Mouse (Mus musculus): ENCODE results near the gene Yjefn3. TPM values are rescaled to one million over a fixed set of nuclear protein-coding genes. Genes with fewer than 3 reads are reported as not detected.

Gene Yjefn3
- total RNA-seq, 4 experiments from 2014 or later: 0.38 to 1.3 TPM; not detected in 2

- no peak for DNase-seq
Measured at GRCm38 (mm10) chr8:69877992-69878391, 24.5 kb downstream of the Yjefn3 start.

- no peak for DNase-seq
Measured at GRCm38 (mm10) chr8:69877396-69877795, 25.1 kb downstream of the Yjefn3 start.

- no peak for DNase-seq
Measured at GRCm38 (mm10) chr8:69876967-69877366, 25.5 kb downstream of the Yjefn3 start.

GRCm38 (mm10) chr8:69876097-69876496 is 26.4 kb downstream of the Yjefn3 start:
- DNase-seq: no peak

GRCm38 (mm10) chr8:69874654-69875053 is 27.9 kb downstream of the Yjefn3 start:
- no peak for DNase-seq

GRCm38 (mm10) chr8:69874155-69874554 is 28.4 kb downstream of the Yjefn3 start:
- no peak for DNase-seq

GRCm38 (mm10) chr8:69870907-69871306 is 31.6 kb downstream of the Yjefn3 start:
- DNase-seq: no peak

- DNase-seq: no peak
Measured at GRCm38 (mm10) chr8:69870003-69870765, 32.3 kb downstream of the Yjefn3 start.

- DNase-seq: no peak
Measured at GRCm38 (mm10) chr8:69867696-69868326, 34.7 kb downstream of the Yjefn3 start.

- no peak for DNase-seq
Measured at GRCm38 (mm10) chr8:69864180-69864579, 38.3 kb downstream of the Yjefn3 start.

GRCm38 (mm10) chr8:69863387-69864020 is 39.0 kb downstream of the Yjefn3 start:
- no peak for DNase-seq

- DNase-seq: no peak
Measured at GRCm38 (mm10) chr8:69861251-69861650, 41.3 kb downstream of the Yjefn3 start.

GRCm38 (mm10) chr8:69860807-69861206 is 41.7 kb downstream of the Yjefn3 start:
- no peak for DNase-seq

GRCm38 (mm10) chr8:69853869-69854268 is 48.6 kb downstream of the Yjefn3 start:
- DNase-seq: no peak

- DNase-seq: no peak
Measured at GRCm38 (mm10) chr8:69850926-69851506, 51.5 kb downstream of the Yjefn3 start.

- no peak for DNase-seq
Measured at GRCm38 (mm10) chr8:69849899-69850298, 52.6 kb downstream of the Yjefn3 start.

- peak; percentile 69 for DNase-seq
Measured at GRCm38 (mm10) chr8:69848951-69849350, 53.6 kb downstream of the Yjefn3 start.

GRCm38 (mm10) chr8:69847167-69848065 is 55.1 kb downstream of the Yjefn3 start:
- no peak for DNase-seq
